Mouse (Mus musculus) hindbrain, embryonic 11.5 days (tissue): ENCODE results near the gene Rpl18a. TPM values are rescaled to one million over a fixed set of nuclear protein-coding genes. Genes with fewer than 3 reads are reported as not detected.

Experiments
- ATAC-seq: fragments of 200-750 bp; cut with Nextera tagmentation; 2 replicates; pipeline ENCODE4 v1.8.0; 2017; ENCODE audit warnings: mild to moderate bottlenecking, moderate TSS enrichment, moderate library complexity; ENCODE audit not compliant: low FRiP score
- DNase-seq: peaks from one replicate; pipeline ENCODE4 v3.0.0-alpha.2; 2015; ENCODE audit warnings: low spot score
- H3K27ac ChIP-seq: fragments of 300-500 bp; sonication (generic); 2 replicates; pipeline ENCODE4 v1.5.1; 2014; ENCODE audit warnings: mild to moderate bottlenecking, low read depth, low read length
- H3K27me3 ChIP-seq: fragments of 300-500 bp; sonication (generic); 2 replicates; pipeline ENCODE4 v1.6.1; 2014; ENCODE audit warnings: mild to moderate bottlenecking, low read length, moderate library complexity, mixed read lengths; ENCODE audit not compliant: control insufficient read depth, insufficient read depth
- H3K36me3 ChIP-seq: fragments of 300-500 bp; sonication (generic); 2 replicates; pipeline ENCODE4 v1.6.1; 2014; ENCODE audit warnings: mild to moderate bottlenecking, low read length, moderate library complexity, mixed read lengths; ENCODE audit not compliant: control insufficient read depth, insufficient read depth
- H3K4me1 ChIP-seq: fragments of 300-500 bp; sonication (generic); replicated peaks from 2 replicates; pipeline ENCODE4 v1.6.1; 2014; ENCODE audit warnings: low read length, mixed read lengths; ENCODE audit not compliant: control insufficient read depth, insufficient read depth
- H3K4me2 ChIP-seq: fragments of 300-500 bp; sonication (generic); replicated peaks from 2 replicates; pipeline ENCODE4 v1.6.1; 2014; ENCODE audit warnings: mild to moderate bottlenecking, low read depth, low read length
- H3K4me3 ChIP-seq: fragments of 300-500 bp; sonication (generic); 2 replicates; pipeline ENCODE4 v1.5.1; 2014; ENCODE audit warnings: low read depth, low read length
- H3K9ac ChIP-seq: fragments of 300-500 bp; sonication (generic); 2 replicates; pipeline ENCODE4 v1.6.1; 2014; ENCODE audit warnings: low read depth, low read length
- H3K9me3 ChIP-seq: fragments of 300-500 bp; sonication (generic); 2 replicates; pipeline ENCODE4 v1.6.1; 2016; ENCODE audit warnings: low read length; ENCODE audit not compliant: control insufficient read depth
- WGBS: fragments of 180-500 bp; shearing (Covaris S2); extraction: QIAGEN DNeasy Blood & Tissue Kit; methylation state at CpG from one replicate; pipeline ENCODE4 v1.1.7; 2014; 5-methylcytosine and 5-hydroxymethylcytosine counted together
- polyA plus RNA-seq: library from polyadenylated mRNA; unstranded; fragments of >200 nt; fragmentation: Nextera tagmentation; extraction: Ambion mirVana; gene quantifications from 2 replicates; pipeline ENCODE4 v1.2.1, GENCODE M21; 2014

Gene Rpl18a
- polyA plus RNA-seq, 1 experiment from 2014 or later, result 3,182 TPM

- Histone ChIP-seq H3K4me2 (no peak overlapping the region), H3K9ac (no peak overlapping the region), H3K4me3 (no peak overlapping the region), H3K36me3 (no peaks in the 10 kb centered on the region), H3K27ac (no peak overlapping the region), H3K27me3 (no peaks in the 10 kb centered on the region), H3K4me1 (peaks cover 11% of the 10 kb centered on the region; the same call in 1 of the 2 replicates), H3K9me3 (no peaks in the 10 kb centered on the region)
- no peak for DNase-seq
- ATAC-seq, result no peak
- WGBS, result 88% methylated on average over 5 of the region's 5 CpGs
These were observed 25.9 kb downstream of the Rpl18a start for GRCm38 (mm10) chr8:70871195-70871807.

- H3K27me3 ChIP-seq, result no peaks in the 10 kb centered on the region
- H3K4me1 ChIP-seq, result peaks cover 18% of the 10 kb centered on the region
- 48% methylated on average over 16 of the region's 16 CpGs for WGBS
- no peak overlapping the region for H3K4me3 ChIP-seq
- 0 out of 2 replicates have a peak overlapping the region, but pooled peaks have one; percentile 36 for H3K9ac ChIP-seq
- H3K36me3 ChIP-seq, result no peaks in the 10 kb centered on the region
- peak overlapping the region; percentile 61; the same call in 1 of the 2 replicates for H3K27ac ChIP-seq
- H3K9me3 ChIP-seq, result no peaks in the 10 kb centered on the region
- ATAC-seq, result no peak
- H3K4me2 ChIP-seq, result no peak overlapping the region
- DNase-seq, result peak; percentile 83
These were observed 27.6 kb downstream of the Rpl18a start for GRCm38 (mm10) chr8:70869601-70870041.

- no peaks in the 10 kb centered on the region for H3K27me3 ChIP-seq
- H3K9ac ChIP-seq, result peak overlapping the region; percentile 36; the same call in 1 of the 2 replicates
- H3K4me3 ChIP-seq, result peak overlapping the region; percentile 6; the same call in 1 of the 2 replicates
- 43% methylated on average over 5 of the region's 5 CpGs for WGBS
- H3K9me3 ChIP-seq, result no peaks in the 10 kb centered on the region
- ATAC-seq (no peak), DNase-seq (no peak)
- no peak overlapping the region for H3K4me2 ChIP-seq
- H3K27ac ChIP-seq, result peak overlapping the region; percentile 61
- H3K4me1 ChIP-seq, result peaks cover 22% of the 10 kb centered on the region
- H3K36me3 ChIP-seq, result no peaks in the 10 kb centered on the region
These were observed 28.0 kb downstream of the Rpl18a start for GRCm38 (mm10) chr8:70869199-70869571.

- Histone ChIP-seq H3K36me3 (no peaks in the 10 kb centered on the region), H3K4me3 (peak overlapping the region; percentile 6; the same call in 1 of the 2 replicates), H3K9me3 (no peaks in the 10 kb centered on the region), H3K9ac (peak overlapping the region; percentile 36; the same call in 1 of the 2 replicates), H3K4me1 (peaks cover 24% of the 10 kb centered on the region), H3K27ac (peak overlapping the region; percentile 61), H3K27me3 (no peaks in the 10 kb centered on the region), H3K4me2 (peak overlapping the region; percentile 23; the same call in 1 of the 2 replicates)
- DNase-seq (peak; percentile 60), ATAC-seq (no peak)
- 14% methylated on average over 40 of the region's 40 CpGs for WGBS
These were observed 28.5 kb downstream of the Rpl18a start for GRCm38 (mm10) chr8:70868559-70869198.

- peak overlapping the region; percentile 91 for H3K27ac ChIP-seq
- peaks cover 34% of the 10 kb centered on the region for H3K4me1 ChIP-seq
- H3K36me3 ChIP-seq, result no peaks in the 10 kb centered on the region
- H3K4me2 ChIP-seq, result peak overlapping the region; percentile 95; the same call in 1 of the 2 replicates
- ATAC-seq (no peak), DNase-seq (no peak)
- H3K27me3 ChIP-seq, result 0 out of 2 replicates have a peak, but pooled peaks cover 6% of the 10 kb centered on the region
- no peak overlapping the region; the same call in 1 of the 2 replicates for H3K9ac ChIP-seq
- 88% methylated on average over 7 of the region's 7 CpGs for WGBS
- no peak overlapping the region for H3K4me3 ChIP-seq
- H3K9me3 ChIP-seq, result no peaks in the 10 kb centered on the region
These were observed 30.6 kb downstream of the Rpl18a start for GRCm38 (mm10) chr8:70866566-70866965.

GRCm38 (mm10) chr8:70866001-70866520, 31.2 kb downstream of the Rpl18a start:
- H3K4me3 ChIP-seq, result 0 out of 2 replicates have a peak overlapping the region, but pooled peaks have one; percentile 22
- peak; percentile 8 for ATAC-seq
- H3K9ac ChIP-seq, result peak overlapping the region; percentile 55
- no peaks in the 10 kb centered on the region for H3K9me3 ChIP-seq
- 0 out of 2 replicates have a peak, but pooled peaks cover 8% of the 10 kb centered on the region for H3K27me3 ChIP-seq
- peaks cover 36% of the 10 kb centered on the region for H3K4me1 ChIP-seq
- DNase-seq, result no peak
- no peaks in the 10 kb centered on the region for H3K36me3 ChIP-seq
- 8% methylated on average over 12 of the region's 12 CpGs for WGBS
- H3K4me2 ChIP-seq, result peak overlapping the region; percentile 95
- H3K27ac ChIP-seq, result peak overlapping the region; percentile 91

GRCm38 (mm10) chr8:70865350-70866000, 31.7 kb downstream of the Rpl18a start:
- H3K27me3 ChIP-seq, result 0 out of 2 replicates have a peak, but pooled peaks cover 8% of the 10 kb centered on the region
- peaks cover 36% of the 10 kb centered on the region for H3K4me1 ChIP-seq
- DNase-seq (peak; percentile 100), ATAC-seq (peak; percentile 85)
- H3K36me3 ChIP-seq, result no peaks in the 10 kb centered on the region
- H3K4me2 ChIP-seq, result peak overlapping the region; percentile 95
- WGBS, result 2% methylated on average over 45 of the region's 46 CpGs
- no peaks in the 10 kb centered on the region for H3K9me3 ChIP-seq
- peak overlapping the region; percentile 74 for H3K9ac ChIP-seq
- peak overlapping the region; percentile 60 for H3K4me3 ChIP-seq
- peak overlapping the region; percentile 99 for H3K27ac ChIP-seq

- Histone ChIP-seq H3K27ac (peak overlapping the region; percentile 99), H3K4me1 (peaks cover 34% of the 10 kb centered on the region), H3K9ac (peak overlapping the region; percentile 74), H3K4me2 (peak overlapping the region; percentile 95), H3K4me3 (peak overlapping the region; percentile 60), H3K36me3 (no peaks in the 10 kb centered on the region), H3K27me3 (0 out of 2 replicates have a peak, but pooled peaks cover 8% of the 10 kb centered on the region), H3K9me3 (no peaks in the 10 kb centered on the region)
- ATAC-seq, result peak; percentile 26
- DNase-seq, result peak; percentile 76
- WGBS, result under 1% methylated on average over 24 of the region's 24 CpGs
These were observed 32.4 kb downstream of the Rpl18a start for GRCm38 (mm10) chr8:70864712-70865221.
